Mouse (Mus musculus): ENCODE measurements around the gene Ddx23. TPM values are rescaled to one million over a fixed set of nuclear protein-coding genes. Genes with fewer than 3 reads are reported as not detected.

Ddx23 gene
- total and polyA plus RNA-seq, 3 experiments: 194 to 252 (median 213) TPM

GRCm38 (mm10) chr15:98637155-98637554, 25.5 kb downstream of the Ddx23 start:
- H3K9me3 ChIP-seq (replicated peaks; ENCODE audit: insufficient read depth, low read length): no peaks in the 10 kb centered on the region
- H3K27me3 ChIP-seq (ENCODE audit: control insufficient read depth in 1 of 2, insufficient read depth in 2 of 2, low read length in 2 of 2): peaks cover 2 to 3% of the 10 kb centered on the region in 2 experiments; a peak in 1 of 4 replicates
- no peaks in the 10 kb centered on the region; the same call in 1 of the 2 replicates for H3K79me2 ChIP-seq (ENCODE audit: control insufficient read depth, insufficient read depth, low read length, poor library complexity)
- no peak overlapping the region for H3K9ac ChIP-seq (ENCODE audit: control insufficient read depth, low read depth, low read length, poor library complexity, severe bottlenecking)
- no peak overlapping the region for H3K27ac ChIP-seq (ENCODE audit: control insufficient read depth, low read depth, low read length)
- no peak overlapping the region for H3K4me3 ChIP-seq (ENCODE audit: control insufficient read depth in 1 of 2, insufficient read depth in 1 of 2, low read depth in 2 of 2, low read length in 2 of 2)
- peaks cover 0 to 11% of the 10 kb centered on the region in 2 experiments; a peak in 2 of 4 replicates for H3K4me1 ChIP-seq (ENCODE audit: control insufficient read depth in 1 of 2, insufficient read depth in 2 of 2, low read length in 2 of 2)
- H3K36me3 ChIP-seq (ENCODE audit: control insufficient read depth in 1 of 2, insufficient read depth in 2 of 2, low read length in 2 of 2): peaks cover 0 to 6% of the 10 kb centered on the region in 2 experiments; a peak in 2 of 4 replicates
- DNase-seq (ENCODE audit: low read depth, low spot score): no peak
- TF ChIP-seq KAT2A (conservative IDR thresholded peaks at IDR 0.05; ENCODE audit: low read depth, low read length) (no peak), BHLHE40 (IDR thresholded peaks at IDR 0.05; ENCODE audit: borderline replicate concordance, low read depth, low read length) (no peak), MAX (IDR thresholded peaks at IDR 0.05; ENCODE audit: low read length) (no peak), USF2 (IDR thresholded peaks at IDR 0.05; ENCODE audit: borderline replicate concordance in 1 of 2, insufficient read depth in 1 of 2, low read depth in 1 of 2, low read length in 2 of 2) (no peak), MAZ (IDR thresholded peaks at IDR 0.05; ENCODE audit: low read depth, low read length) (no peak)

DNA sequence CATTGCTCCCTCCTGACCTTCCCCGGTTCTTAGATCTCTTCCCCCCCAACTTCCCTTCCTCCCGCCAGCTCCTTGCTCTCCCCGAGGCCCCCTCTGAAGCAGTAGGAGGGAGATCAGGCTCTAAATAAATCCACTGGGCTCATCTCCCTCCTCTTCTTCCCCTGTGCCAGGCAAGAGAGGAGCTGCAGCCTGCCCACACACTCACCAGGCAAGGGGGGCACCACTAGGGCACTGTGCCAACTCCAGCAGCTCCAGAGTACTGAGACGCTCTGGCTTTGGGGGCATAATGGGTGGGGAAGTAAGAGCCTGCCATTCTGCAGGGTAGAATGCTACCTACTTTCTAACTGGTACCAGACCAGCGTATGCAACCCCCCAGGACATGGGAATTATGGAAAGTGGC, 26.2 kb downstream of the Ddx23 start:
- H3K27ac ChIP-seq (ENCODE audit: control insufficient read depth, low read depth, low read length): no peak overlapping the region
- peaks cover 0 to 17% of the 10 kb centered on the region in 2 experiments; a peak in 3 of 4 replicates for H3K4me1 ChIP-seq (ENCODE audit: control insufficient read depth in 1 of 2, insufficient read depth in 2 of 2, low read length in 2 of 2)
- H3K36me3 ChIP-seq (ENCODE audit: control insufficient read depth in 1 of 2, insufficient read depth in 2 of 2, low read length in 2 of 2): peaks cover 0 to 11% of the 10 kb centered on the region in 2 experiments; a peak in 2 of 4 replicates
- no peak overlapping the region for H3K9ac ChIP-seq (ENCODE audit: control insufficient read depth, low read depth, low read length, poor library complexity, severe bottlenecking)
- DNase-seq (ENCODE audit: low read depth, low spot score): no peak
- no peak overlapping the region for H3K4me3 ChIP-seq (ENCODE audit: control insufficient read depth in 1 of 2, insufficient read depth in 1 of 2, low read depth in 2 of 2, low read length in 2 of 2)
- no peaks in the 10 kb centered on the region; the same call in 1 of the 2 replicates for H3K79me2 ChIP-seq (ENCODE audit: control insufficient read depth, insufficient read depth, low read length, poor library complexity)
- no peaks in the 10 kb centered on the region for H3K9me3 ChIP-seq (replicated peaks; ENCODE audit: insufficient read depth, low read length)
- TF ChIP-seq CHD2 (IDR thresholded peaks at IDR 0.05; ENCODE audit: low read length) (no peak), JUND (IDR thresholded peaks at IDR 0.05; ENCODE audit: low read depth, low read length) (no peak), USF1 (IDR thresholded peaks at IDR 0.05; ENCODE audit: low read depth, low read length) (no peak), RCOR1 (IDR thresholded peaks at IDR 0.05; ENCODE audit: low read depth, low read length) (no peak), NELFE (IDR thresholded peaks at IDR 0.05; ENCODE audit: low read depth, low read length) (no peak), E2F4 (IDR thresholded peaks at IDR 0.05; ENCODE audit: borderline replicate concordance, low read depth, low read length) (no peak)
- H3K27me3 ChIP-seq (ENCODE audit: control insufficient read depth in 1 of 2, insufficient read depth in 2 of 2, low read length in 2 of 2): peaks cover 2 to 3% of the 10 kb centered on the region in 2 experiments; a peak in 1 of 4 replicates

GRCm38 (mm10) chr15:98635291-98635841, 27.3 kb downstream of the Ddx23 start:
- H3K9me3 ChIP-seq (replicated peaks; ENCODE audit: insufficient read depth, low read length): no peaks in the 10 kb centered on the region
- H3K4me3 ChIP-seq (ENCODE audit: control insufficient read depth in 1 of 2, insufficient read depth in 1 of 2, low read depth in 2 of 2, low read length in 2 of 2): no peak overlapping the region
- no peak overlapping the region for H3K9ac ChIP-seq (ENCODE audit: control insufficient read depth, low read depth, low read length, poor library complexity, severe bottlenecking)
- no peak for DNase-seq (ENCODE audit: low read depth, low spot score)
- H3K79me2 ChIP-seq (ENCODE audit: control insufficient read depth, insufficient read depth, low read length, poor library complexity): no peaks in the 10 kb centered on the region; the same call in 1 of the 2 replicates
- no peak overlapping the region for H3K27ac ChIP-seq (ENCODE audit: control insufficient read depth, low read depth, low read length)
- no peak for TF ChIP-seq MYC (IDR thresholded peaks at IDR 0.05; ENCODE audit: low read depth, low read length)
- no peak for TF ChIP-seq UBTF (IDR thresholded peaks at IDR 0.05; ENCODE audit: borderline replicate concordance, insufficient read depth, low read depth, low read length)
- no peak for TF ChIP-seq MAX (IDR thresholded peaks at IDR 0.05; ENCODE audit: low read length)
- TF ChIP-seq RCOR1 (IDR thresholded peaks at IDR 0.05; ENCODE audit: low read depth, low read length): no peak
- TF ChIP-seq ZC3H11A (IDR thresholded peaks at IDR 0.05; ENCODE audit: low read depth, low read length): no peak
- no peak for TF ChIP-seq GABPA (IDR thresholded peaks at IDR 0.05; ENCODE audit: low read depth, low read length)
- peaks cover 0 to 17% of the 10 kb centered on the region in 2 experiments; a peak in 3 of 4 replicates for H3K4me1 ChIP-seq (ENCODE audit: control insufficient read depth in 1 of 2, insufficient read depth in 2 of 2, low read length in 2 of 2)
- H3K36me3 ChIP-seq (ENCODE audit: control insufficient read depth in 1 of 2, insufficient read depth in 2 of 2, low read length in 2 of 2): peaks cover 0 to 11% of the 10 kb centered on the region in 2 experiments; a peak in 2 of 4 replicates
- H3K27me3 ChIP-seq (ENCODE audit: control insufficient read depth in 1 of 2, insufficient read depth in 2 of 2, low read length in 2 of 2): peaks cover 2 to 3% of the 10 kb centered on the region in 2 experiments; a peak in 2 of 4 replicates

All from MEL (cell line).